Mouse (Mus musculus) heart, adult 8-10 months (tissue): Measurements from ENCODE around the gene St7. TPM values are rescaled to one million over a fixed set of nuclear protein-coding genes. Genes with fewer than 3 reads are reported as not detected.

ENCODE experiments used
- DNase-seq: peaks from one replicate; pipeline ENCODE4 v3.0.0; 2022; ENCODE audit warnings: low spot score
- total RNA-seq, 4 experiments: library from RNA; stranded (reverse); gene quantifications; 2 replicates each; pipeline ENCODE4 v1.2.4; 2022

Gene St7
- total RNA-seq, 4 experiments from 2014 or later, result 14.4 to 19.0 (median 16.0) TPM

GRCm38 (mm10) chr6:17719423-17719822, 26.7 kb downstream of the St7 start:
- DNase-seq, result no peak

DNA sequence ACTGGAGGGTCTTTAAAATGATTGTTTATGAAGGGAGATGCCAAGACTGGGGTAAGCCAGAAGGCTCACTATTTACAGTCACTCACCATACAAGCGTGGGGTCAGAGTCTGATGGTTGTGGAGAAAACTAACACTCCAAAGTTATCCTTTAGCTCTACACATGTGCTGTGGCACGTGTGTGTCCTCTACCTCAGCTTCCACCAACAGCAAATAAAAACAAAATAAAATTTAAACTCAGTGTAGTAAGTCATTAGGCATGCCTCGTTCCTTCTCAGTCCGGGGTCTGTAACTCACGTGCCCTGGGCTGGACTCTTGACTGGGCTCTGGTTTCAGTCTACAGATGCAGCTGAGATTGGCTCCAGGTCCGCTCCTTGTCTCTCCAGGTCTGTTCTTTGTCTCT, 27.3 kb downstream of the St7 start:
- DNase-seq, result no peak

- no peak for DNase-seq
These were observed 29.0 kb downstream of the St7 start for GRCm38 (mm10) chr6:17721706-17722105.

GRCm38 (mm10) chr6:17725841-17726460, 33.2 kb downstream of the St7 start:
- peak; percentile 68 for DNase-seq

DNA sequence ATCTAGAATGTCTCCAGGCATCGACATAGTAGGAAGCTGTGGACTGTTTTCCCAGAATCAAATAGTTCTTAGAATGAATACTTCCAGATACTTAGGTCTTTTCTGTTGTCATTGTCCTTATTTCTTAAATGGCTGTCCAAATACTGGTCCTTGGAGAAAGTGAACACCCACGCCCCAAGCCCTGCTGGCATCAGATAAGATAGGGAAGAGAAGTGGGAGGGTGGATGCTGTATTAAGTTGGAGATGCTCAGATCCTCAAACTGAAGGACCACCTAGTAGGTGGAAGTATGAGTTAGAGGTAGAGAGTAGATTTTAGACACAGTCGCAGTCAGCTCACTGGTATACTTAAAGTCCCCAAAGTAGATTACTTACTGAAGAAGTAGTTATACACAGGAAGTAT, 34.5 kb downstream of the St7 start:
- no peak for DNase-seq

DNA sequence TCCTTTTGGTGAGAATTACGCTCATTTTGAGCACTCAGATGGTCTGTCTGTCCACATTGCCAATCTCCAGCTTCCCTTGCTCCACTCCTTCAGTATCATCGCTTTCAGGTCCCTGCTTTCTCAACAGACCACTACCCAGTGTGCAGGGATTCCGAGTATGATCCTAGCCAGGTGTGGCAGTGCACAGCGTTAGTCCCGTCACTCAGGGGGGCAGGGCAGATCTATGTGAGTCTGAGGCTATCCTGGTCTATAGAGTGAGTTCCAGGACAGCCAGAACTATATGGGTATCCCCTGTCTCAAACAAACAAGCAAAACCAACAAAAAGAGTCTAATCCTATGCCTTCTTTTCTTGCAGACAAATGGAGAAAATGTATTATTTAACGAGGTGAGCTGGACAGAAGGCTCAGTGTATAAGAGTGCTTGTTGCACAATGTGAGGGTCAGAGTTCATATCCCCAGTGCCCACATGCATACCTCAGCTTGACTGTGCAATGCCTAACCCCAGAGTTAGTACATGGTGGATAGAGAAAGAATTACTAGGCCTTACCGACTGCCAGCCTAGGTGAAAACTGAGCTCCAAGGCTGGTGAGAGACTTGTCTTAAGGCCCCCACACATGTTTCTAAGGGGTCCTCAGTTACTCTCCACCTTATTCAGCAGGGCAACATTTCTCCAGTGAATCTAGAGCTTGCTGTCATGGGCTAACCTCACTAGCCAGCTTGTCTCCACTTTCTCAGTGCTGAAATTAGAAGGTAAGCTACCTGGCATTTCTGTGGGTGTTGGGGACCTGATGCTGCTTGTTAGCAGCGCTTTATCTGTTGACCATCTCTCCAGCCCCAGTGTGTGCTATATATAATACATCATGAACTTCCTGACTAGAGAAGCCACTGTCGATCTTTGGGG, 35.4 kb downstream of the St7 start:
- no peak for DNase-seq

DNA sequence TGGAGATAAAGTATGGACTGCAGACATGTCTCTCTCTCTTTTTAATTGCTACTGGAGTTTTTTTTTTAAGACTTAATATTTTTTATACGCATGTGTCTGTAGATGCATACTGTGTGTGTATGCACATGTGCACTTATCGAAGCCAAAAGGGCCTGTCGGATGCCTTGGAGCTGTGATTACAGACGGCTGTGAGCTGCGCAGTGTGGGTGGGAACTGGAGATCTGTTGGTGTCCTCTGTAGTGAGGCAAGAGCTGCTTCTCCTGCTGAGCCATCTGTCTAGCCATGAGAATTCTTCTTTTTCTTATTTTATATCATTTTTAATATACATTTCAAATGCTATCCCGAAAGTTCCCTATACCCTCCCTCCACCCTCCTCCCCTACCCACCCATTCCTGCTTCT, 37.4 kb downstream of the St7 start:
- DNase-seq, result no peak

DNA sequence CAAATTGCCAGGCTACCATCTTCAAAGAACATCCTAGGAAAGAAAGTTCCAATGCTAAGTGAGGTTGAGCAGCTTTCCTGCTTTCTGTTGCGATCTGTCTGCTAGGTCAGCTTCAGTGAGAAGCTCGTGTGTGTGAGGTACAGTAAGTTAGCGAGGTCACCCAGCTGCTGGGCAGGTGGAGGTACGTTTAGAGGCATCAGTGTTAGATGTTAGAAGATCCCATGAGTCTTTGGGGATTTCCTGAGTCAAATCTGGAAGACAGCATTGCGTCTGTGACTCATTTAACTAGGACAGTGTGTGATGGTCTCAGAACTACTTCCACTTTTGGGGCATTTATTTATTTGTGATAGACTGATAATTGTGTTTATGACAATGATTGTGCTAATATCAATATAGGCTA, 39.0 kb downstream of the St7 start:
- DNase-seq, result no peak

- no peak for DNase-seq
These were observed 41.2 kb downstream of the St7 start for GRCm38 (mm10) chr6:17733951-17734411.

DNA sequence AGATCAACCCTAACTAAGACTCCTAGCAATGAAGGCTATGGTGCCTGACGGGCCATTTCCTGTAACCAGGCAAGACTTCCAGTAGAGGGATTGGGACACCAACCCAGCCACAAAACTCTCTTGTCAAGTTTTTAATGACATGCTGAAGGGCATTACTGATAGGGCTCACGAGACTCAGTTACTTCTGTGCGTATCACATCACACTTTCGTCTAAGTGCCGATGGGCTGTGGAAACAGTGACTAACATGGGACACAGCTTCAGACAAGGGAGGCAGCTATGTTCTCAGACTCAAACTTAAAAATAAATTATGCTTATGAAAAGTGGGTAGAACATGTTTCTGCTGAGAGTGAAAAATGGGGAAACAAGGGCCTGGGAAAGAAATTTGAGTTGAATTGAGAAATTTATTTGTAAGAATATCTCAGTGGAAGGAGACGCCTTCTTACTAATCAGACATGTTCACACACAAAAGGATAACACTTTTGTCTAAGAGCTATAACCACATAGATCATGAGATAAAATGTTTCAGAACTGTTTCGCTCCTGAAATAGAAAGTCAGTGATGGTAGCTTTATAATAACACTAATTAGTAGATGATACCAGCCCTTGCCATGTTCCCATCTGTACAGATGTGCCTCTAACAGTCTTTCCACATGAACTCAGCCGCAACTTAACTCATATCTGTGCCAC, 44.7 kb downstream of the St7 start:
- no peak for DNase-seq

GRCm38 (mm10) chr6:17740128-17740527, 47.4 kb downstream of the St7 start:
- no peak for DNase-seq

GRCm38 (mm10) chr6:17741639-17742038, 48.9 kb downstream of the St7 start:
- no peak for DNase-seq

DNA sequence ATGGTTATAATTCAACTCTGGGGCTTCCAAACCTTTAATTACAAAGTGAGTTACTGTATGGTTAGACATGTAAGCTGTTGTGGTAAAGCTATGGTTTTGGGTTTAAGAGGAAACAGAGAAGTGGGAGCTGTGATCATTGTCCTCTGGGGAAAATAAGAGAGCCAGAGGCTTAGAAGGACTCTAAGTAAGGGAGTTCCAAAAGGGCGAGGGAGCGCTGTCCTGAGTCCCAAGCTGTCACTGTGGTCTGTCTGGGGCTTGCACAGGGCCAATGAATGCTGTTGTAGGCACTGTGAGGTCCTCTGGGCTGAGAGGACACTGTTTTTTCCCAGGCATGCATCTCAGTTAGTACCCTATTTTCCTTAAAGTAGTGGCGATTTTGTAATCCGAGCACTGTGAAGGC, 49.5 kb downstream of the St7 start:
- no peak for DNase-seq

- no peak for DNase-seq
These were observed 50.6 kb downstream of the St7 start for GRCm38 (mm10) chr6:17743325-17743724.

GRCm38 (mm10) chr6:17747724-17748123, 55.0 kb downstream of the St7 start:
- DNase-seq, result no peak

DNA sequence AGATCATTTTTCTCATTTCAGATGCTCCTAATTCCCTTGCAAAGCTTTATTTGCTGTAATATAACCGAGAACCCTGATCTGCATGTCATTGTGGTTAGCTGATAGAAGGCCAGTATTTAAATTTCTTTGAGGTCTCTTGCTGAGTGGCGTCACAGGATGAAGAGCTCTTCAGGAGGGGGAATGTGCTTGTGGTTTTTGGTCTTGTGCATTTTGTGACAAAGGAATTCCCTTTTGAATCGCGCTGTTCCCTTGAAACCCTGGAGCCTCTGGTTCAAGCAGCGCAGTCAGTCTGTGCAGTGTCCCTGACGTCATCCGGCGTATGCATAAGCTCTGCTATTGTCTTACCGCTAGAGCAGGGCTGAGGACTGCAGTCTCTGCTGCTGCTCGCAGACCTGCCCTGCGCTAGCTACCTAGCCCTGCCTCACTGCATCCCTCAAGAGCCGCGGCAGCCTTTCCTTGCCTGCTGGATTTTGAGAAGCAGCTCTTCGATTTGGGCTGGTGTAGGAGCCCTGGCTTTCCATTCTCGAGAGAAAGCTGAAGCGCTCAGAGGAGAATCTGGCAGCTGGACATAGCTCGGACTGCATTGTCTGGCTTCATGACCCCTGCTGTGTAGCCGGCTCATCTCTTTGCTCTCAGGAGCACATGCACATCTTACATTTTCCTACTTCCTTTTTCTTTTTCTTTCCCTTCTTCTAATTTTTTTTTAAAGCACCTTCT, 56.3 kb downstream of the St7 start:
- peak; percentile 53 for DNase-seq

GRCm38 (mm10) chr6:17749596-17749995, 56.9 kb downstream of the St7 start:
- DNase-seq, result no peak

DNA sequence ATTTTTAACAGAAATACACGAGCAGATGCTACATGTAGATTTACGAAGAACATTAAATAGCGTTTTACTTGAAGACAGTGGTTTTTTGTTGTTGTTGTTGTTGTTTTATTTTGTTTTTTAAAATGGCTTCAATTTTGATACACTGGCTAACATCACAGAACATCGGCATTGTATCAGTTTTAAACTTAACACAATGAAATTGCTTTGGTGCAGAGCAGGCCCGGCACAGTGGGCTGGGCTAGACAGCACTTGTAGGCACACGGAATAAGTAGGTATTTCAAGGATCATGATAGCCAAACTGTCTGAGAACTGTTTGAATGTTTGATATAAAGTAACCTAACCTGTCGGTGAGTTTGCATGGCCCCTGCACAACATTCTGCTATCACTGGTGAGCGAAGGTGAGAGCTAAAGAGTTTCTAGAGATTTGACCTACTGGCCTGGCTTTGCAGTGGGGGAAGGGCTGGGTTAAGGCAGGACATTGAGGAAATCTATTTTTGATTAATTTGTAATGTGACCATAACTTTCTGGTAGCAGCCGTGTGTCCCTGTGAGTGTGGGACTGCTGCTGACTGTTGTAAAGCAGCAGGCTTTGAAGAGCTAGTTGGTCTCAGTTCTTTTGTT, 57.4 kb downstream of the St7 start:
- no peak for DNase-seq

DNA sequence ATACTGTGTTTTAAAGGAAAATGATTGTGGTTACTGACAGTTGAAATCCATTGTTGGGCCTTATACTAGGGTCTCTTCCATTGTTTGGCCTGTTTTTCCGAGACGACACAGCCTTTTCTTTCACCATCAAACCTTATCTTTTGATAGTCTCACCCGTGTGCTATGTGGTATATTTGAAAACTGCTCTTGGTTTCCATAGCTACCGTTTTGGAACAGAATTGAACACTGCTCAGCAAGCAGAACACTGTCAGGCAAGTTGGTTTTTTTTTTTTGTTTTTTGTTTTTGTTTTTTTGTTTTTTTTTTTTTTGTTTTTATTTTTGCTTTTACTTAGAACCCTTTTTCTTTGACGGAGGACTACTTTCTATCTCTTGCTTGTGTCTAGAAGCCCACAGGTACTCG, 58.2 kb downstream of the St7 start:
- no peak for DNase-seq

GRCm38 (mm10) chr6:17755902-17756301, 63.2 kb downstream of the St7 start:
- no peak for DNase-seq

GRCm38 (mm10) chr6:17758568-17758967, 65.8 kb downstream of the St7 start:
- DNase-seq, result no peak
